Mouse (Mus musculus) erythroblast, embryonic 14.5 days (primary cell): ENCODE measurements around the gene Sptb.

ENCODE experiments used
- GATA1 ChIP-seq: IDR thresholded peaks from 2 replicates; pipeline ENCODE4 v1.6.1; 2012; ENCODE audit warnings: low read length, inconsistent platforms, mixed read lengths
- TAL1 ChIP-seq: IDR thresholded peaks from 3 replicates; pipeline ENCODE4 v1.6.1; 2012; ENCODE audit warnings: low read length, inconsistent platforms, mixed read lengths

DNA sequence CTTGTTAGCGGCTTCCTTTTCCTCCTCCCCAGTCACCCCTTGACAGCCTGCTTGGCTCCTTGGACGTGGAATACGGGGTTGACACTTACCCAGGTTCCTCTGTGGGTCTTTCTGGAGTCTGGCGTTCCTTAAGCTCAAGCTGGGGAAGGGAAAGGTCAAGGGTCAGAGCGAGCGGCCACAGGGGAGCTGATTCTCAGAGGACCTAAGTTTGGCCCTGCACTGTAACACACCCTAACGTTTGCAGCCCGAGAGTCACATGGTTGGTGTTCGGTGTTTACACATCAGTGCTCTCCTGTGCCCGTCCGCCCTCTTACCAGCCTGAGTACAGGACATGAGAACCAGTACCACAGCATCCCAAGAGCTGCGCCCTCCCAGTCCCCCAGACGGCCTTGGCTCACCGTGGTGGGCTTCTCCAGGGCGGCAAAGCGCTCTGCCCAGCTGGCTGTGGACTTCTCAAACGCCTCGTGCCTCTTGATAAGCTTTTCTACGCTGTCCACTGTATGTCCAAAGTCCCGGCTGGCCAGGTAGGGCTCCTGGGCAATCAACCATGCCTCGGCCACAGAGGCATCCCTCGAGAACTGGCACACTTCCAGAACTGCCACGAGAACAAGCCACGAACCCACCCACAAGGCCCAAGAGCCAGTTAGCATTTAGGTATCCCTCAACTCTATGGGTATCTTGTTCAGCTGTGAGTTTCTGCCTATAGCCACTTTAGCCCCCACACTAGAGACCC, 112.0 kb downstream of the Sptb start:
- TF ChIP-seq GATA1 = no peak
- no peak for TF ChIP-seq TAL1
